Mouse (Mus musculus) forebrain, embryonic 10.5 days (tissue): ENCODE data around the gene Myl4. TPM values are rescaled to one million over a fixed set of nuclear protein-coding genes. Genes with fewer than 3 reads are reported as not detected.
A peak's percentile ranks its signal among the peaks of the same experiment; 100 is the strongest.

Experiments
- DNase-seq: peaks from one replicate; pipeline ENCODE4 v3.0.0-alpha.2; 2017; ENCODE audit warnings: low spot score; ENCODE audit errors: extremely low spot score
- H3K27ac ChIP-seq: fragments of 300-500 bp; sonication (generic); 2 replicates; pipeline ENCODE4 v1.5.1; 2016; ENCODE audit warnings: mild to moderate bottlenecking
- H3K27me3 ChIP-seq: fragments of 300-500 bp; sonication (generic); 2 replicates; pipeline ENCODE4 v1.6.1; 2016; ENCODE audit warnings: mild to moderate bottlenecking; ENCODE audit not compliant: poor library complexity, severe bottlenecking
- H3K36me3 ChIP-seq: fragments of 300-500 bp; sonication (generic); replicated peaks from 2 replicates; pipeline ENCODE4 v1.6.1; 2016; ENCODE audit warnings: mild to moderate bottlenecking, moderate library complexity
- H3K4me1 ChIP-seq: fragments of 300-500 bp; sonication (generic); 2 replicates; pipeline ENCODE4 v1.6.1; 2016
- H3K4me3 ChIP-seq: fragments of 300-500 bp; sonication (generic); 2 replicates; pipeline ENCODE4 v1.5.1; 2016; ENCODE audit warnings: mild to moderate bottlenecking, moderate library complexity
- H3K9me3 ChIP-seq: fragments of 300-500 bp; sonication (generic); 2 replicates; pipeline ENCODE4 v1.6.1; 2016; ENCODE audit warnings: mild to moderate bottlenecking, moderate library complexity
- WGBS: fragments of 180-500 bp; shearing (Covaris S2); methylation state at CpG from one replicate; pipeline ENCODE4 v1.1.7; 2016; 5-methylcytosine and 5-hydroxymethylcytosine counted together
- polyA plus RNA-seq: library from polyadenylated mRNA; unstranded; fragments of >200 nt; fragmentation: Nextera tagmentation; extraction: Ambion mirVana; gene quantifications from 2 replicates; pipeline ENCODE4 v1.2.1, GENCODE M21; 2016

Gene Myl4
- polyA plus RNA-seq, 1 experiment from 2014 or later = 0.83 TPM

GRCm38 (mm10) chr11:104611579-104612151, 61.2 kb downstream of the Myl4 start:
- Histone ChIP-seq H3K36me3 (no peaks in the 10 kb centered on the region), H3K27me3 (peaks cover 59% of the 10 kb centered on the region), H3K27ac (no peak overlapping the region), H3K4me1 (peaks cover 23% of the 10 kb centered on the region), H3K4me3 (no peak overlapping the region), H3K9me3 (no peaks in the 10 kb centered on the region)
- DNase-seq = no peak
- 51% methylated on average over 4 of the region's 4 CpGs for WGBS

GRCm38 (mm10) chr11:104613551-104613950, 63.1 kb downstream of the Myl4 start:
- Histone ChIP-seq H3K4me1 (peaks cover 27% of the 10 kb centered on the region), H3K4me3 (no peak overlapping the region), H3K27me3 (peaks cover 42% of the 10 kb centered on the region), H3K27ac (no peak overlapping the region), H3K9me3 (no peaks in the 10 kb centered on the region), H3K36me3 (no peaks in the 10 kb centered on the region)
- 83% methylated on average over 10 of the region's 10 CpGs for WGBS
- DNase-seq = no peak

- Histone ChIP-seq H3K9me3 (no peaks in the 10 kb centered on the region), H3K27me3 (peaks cover 36% of the 10 kb centered on the region), H3K27ac (no peak overlapping the region), H3K36me3 (no peaks in the 10 kb centered on the region), H3K4me1 (peaks cover 32% of the 10 kb centered on the region), H3K4me3 (no peak overlapping the region)
- 85% methylated on average over 2 of the region's 2 CpGs for WGBS
- DNase-seq = no peak
Observed at GRCm38 (mm10) chr11:104614130-104614529, 63.7 kb downstream of the Myl4 start.

- Histone ChIP-seq H3K27me3 (peaks cover 16% of the 10 kb centered on the region), H3K4me3 (no peak overlapping the region)
- WGBS = 83% methylated on average over 5 of the region's 5 CpGs
Observed at GRCm38 (mm10) chr11:104616182-104616581, 65.7 kb downstream of the Myl4 start.

GRCm38 (mm10) chr11:104618638-104619076, 68.2 kb downstream of the Myl4 start:
- no peak overlapping the region for H3K4me3 ChIP-seq
- WGBS = 77% methylated on average over 6 of the region's 6 CpGs
- H3K27me3 ChIP-seq = no peaks in the 10 kb centered on the region; the same call in 1 of the 2 replicates
- no peaks in the 10 kb centered on the region for H3K9me3 ChIP-seq
- no peak for DNase-seq
- H3K27ac ChIP-seq = peak overlapping the region; percentile 66
- peaks cover 51% of the 10 kb centered on the region for H3K4me1 ChIP-seq
- no peaks in the 10 kb centered on the region for H3K36me3 ChIP-seq

More at GRCm38 (mm10) chr11:104616182-104616581, 65.7 kb downstream of the Myl4 start:
- Histone ChIP-seq H3K9me3 (no peaks in the 10 kb centered on the region), H3K4me1 (peaks cover 40% of the 10 kb centered on the region), H3K27ac (no peak overlapping the region), H3K36me3 (no peaks in the 10 kb centered on the region)
- no peak for DNase-seq

- Histone ChIP-seq H3K9me3 (no peaks in the 10 kb centered on the region), H3K27ac (peak overlapping the region; percentile 66), H3K4me3 (peak overlapping the region; percentile 12; the same call in 1 of the 2 replicates), H3K36me3 (no peaks in the 10 kb centered on the region), H3K4me1 (peaks cover 55% of the 10 kb centered on the region), H3K27me3 (no peaks in the 10 kb centered on the region; the same call in 1 of the 2 replicates)
- WGBS = 52% methylated on average over 13 of the region's 13 CpGs
- peak; percentile 37 for DNase-seq
Observed at GRCm38 (mm10) chr11:104619084-104620022, 68.9 kb downstream of the Myl4 start.

GRCm38 (mm10) chr11:104622040-104622962, 71.8 kb downstream of the Myl4 start:
- H3K27me3 ChIP-seq = no peaks in the 10 kb centered on the region; the same call in 1 of the 2 replicates

GRCm38 (mm10) chr11:104624791-104625391, 74.4 kb downstream of the Myl4 start:
- WGBS = 43% methylated on average over 6 of the region's 6 CpGs
- peak; percentile 42 for DNase-seq
- Histone ChIP-seq H3K4me3 (no peak overlapping the region), H3K27me3 (no peaks in the 10 kb centered on the region; the same call in 1 of the 2 replicates), H3K4me1 (peaks cover 50% of the 10 kb centered on the region), H3K9me3 (no peaks in the 10 kb centered on the region), H3K36me3 (no peaks in the 10 kb centered on the region), H3K27ac (peak overlapping the region; percentile 71)

More at GRCm38 (mm10) chr11:104622040-104622962, 71.8 kb downstream of the Myl4 start:
- H3K4me1 ChIP-seq = peaks cover 69% of the 10 kb centered on the region
- H3K27ac ChIP-seq = no peak overlapping the region
- H3K4me3 ChIP-seq = no peak overlapping the region
- no peaks in the 10 kb centered on the region for H3K36me3 ChIP-seq
- 48% methylated on average over 12 of the region's 12 CpGs for WGBS
- no peaks in the 10 kb centered on the region for H3K9me3 ChIP-seq
- no peak for DNase-seq

- H3K27me3 ChIP-seq = no peaks in the 10 kb centered on the region; the same call in 1 of the 2 replicates
- H3K4me1 ChIP-seq = peaks cover 44% of the 10 kb centered on the region
- H3K36me3 ChIP-seq = no peaks in the 10 kb centered on the region
- no peaks in the 10 kb centered on the region for H3K9me3 ChIP-seq
- WGBS = 40% methylated on average over 12 of the region's 12 CpGs
- no peak overlapping the region for H3K4me3 ChIP-seq
- peak; percentile 37 for DNase-seq
- H3K27ac ChIP-seq = peak overlapping the region; percentile 71
Observed at GRCm38 (mm10) chr11:104625453-104626402, 75.3 kb downstream of the Myl4 start.

- no peaks in the 10 kb centered on the region for H3K36me3 ChIP-seq
- no peak overlapping the region for H3K4me3 ChIP-seq
- no peaks in the 10 kb centered on the region for H3K27me3 ChIP-seq
- no peak for DNase-seq
- peaks cover 44% of the 10 kb centered on the region for H3K4me1 ChIP-seq
- H3K27ac ChIP-seq = no peak overlapping the region
- no peaks in the 10 kb centered on the region for H3K9me3 ChIP-seq
Observed at GRCm38 (mm10) chr11:104626635-104627034, 76.2 kb downstream of the Myl4 start.

- Histone ChIP-seq H3K27me3 (no peaks in the 10 kb centered on the region), H3K9me3 (no peaks in the 10 kb centered on the region), H3K4me3 (no peak overlapping the region), H3K4me1 (peaks cover 43% of the 10 kb centered on the region), H3K36me3 (no peaks in the 10 kb centered on the region), H3K27ac (no peak overlapping the region)
- 56% methylated on average over 11 of the region's 11 CpGs for WGBS
- DNase-seq = no peak
Observed at GRCm38 (mm10) chr11:104627616-104628301, 77.3 kb downstream of the Myl4 start.
